Comparison of ENCODE assay signal across 13 mouse cellular contexts in genomic region chr19:56046784-56047390, GRCm38 (mm10).
"Had no signal": no experiment of that assay in that cellular context is flagged by ENCODE, and none has a peak within 500 bp of the region (broad histone marks: within the 10 kb centered on the region; RNA-seq: fewer than 3 reads in every experiment).

No protein-coding gene starts in this region.

- H3K4me1 ChIP-seq: liver, embryonic 12.5 days; midbrain, embryonic 10.5 days; neural tube, embryonic 13.5 days had no signal

- H3K36me3 ChIP-seq: limb, embryonic 15.5 days; liver, embryonic 12.5 days; midbrain, embryonic 10.5 days; neural tube, embryonic 13.5 days had no signal

- H3K9me3 ChIP-seq: limb, embryonic 15.5 days; liver, embryonic 12.5 days; midbrain, embryonic 10.5 days; neural tube, embryonic 13.5 days had no signal

- ATAC-seq: liver, embryonic 12.5 days; midbrain, embryonic 16.5 days had no signal

- H3K9ac ChIP-seq: limb, embryonic 15.5 days; liver, embryonic 12.5 days; lung, embryonic 14.5 days; neural tube, embryonic 13.5 days had no signal

- H3K27ac ChIP-seq: limb, embryonic 15.5 days; liver, embryonic 12.5 days; midbrain, embryonic 10.5 days; neural tube, embryonic 13.5 days; stomach, postnatal 0 days had no signal

- DNase-seq: kidney, postnatal 36 days; layer of hippocampus, adult 9-11 months; layer of hippocampus, postnatal 36 days; lung, embryonic 14.5 days; lung, postnatal 10 days; lung, postnatal 4 days; thymus, postnatal 4 days had no signal

- H3K27me3 ChIP-seq: limb, embryonic 15.5 days; liver, embryonic 12.5 days; neural tube, embryonic 13.5 days had no signal

- H3K4me3 ChIP-seq: limb, embryonic 15.5 days; liver, embryonic 12.5 days; midbrain, embryonic 10.5 days; neural tube, embryonic 13.5 days had no signal

- H3K4me2 ChIP-seq: limb, embryonic 15.5 days; liver, embryonic 12.5 days; lung, embryonic 14.5 days; neural tube, embryonic 13.5 days had no signal
